Mouse (Mus musculus) spleen, adult 2 months (tissue): ENCODE results near the gene Glt1d1. TPM values are rescaled to one million over a fixed set of nuclear protein-coding genes. Genes with fewer than 3 reads are reported as not detected.

Source experiments
- DNase-seq, 2 experiments: peaks; one replicate each; pipeline versions ENCODE4 v3.0.0 to v3.0.0-alpha.2; 2012 to 2021; ENCODE audit warnings: low spot score in 2 of 2, low read depth in 1 of 2
- H3K27ac ChIP-seq: fragments of 200-500 bp; 2 replicates; pipeline ENCODE4 v1.5.1; 2012; ENCODE audit warnings: low read length, inconsistent platforms; ENCODE audit not compliant: insufficient read depth
- H3K27me3 ChIP-seq: fragments of 200-500 bp; 2 replicates; pipeline ENCODE4 v1.6.1; 2012; ENCODE audit warnings: mild to moderate bottlenecking, moderate library complexity, low read length, inconsistent platforms; ENCODE audit not compliant: control insufficient read depth, insufficient read depth
- H3K36me3 ChIP-seq: fragments of 200-500 bp; 2 replicates; pipeline ENCODE4 v1.6.1; 2012; ENCODE audit warnings: mild to moderate bottlenecking, low read length, inconsistent platforms; ENCODE audit not compliant: control insufficient read depth, insufficient read depth
- H3K4me1 ChIP-seq: fragments of 200-500 bp; 2 replicates; pipeline ENCODE4 v1.6.1; 2011; ENCODE audit warnings: inconsistent platforms; ENCODE audit not compliant: control insufficient read depth, insufficient read depth, insufficient read length
- H3K4me3 ChIP-seq: fragments of 200-500 bp; 2 replicates; pipeline ENCODE4 v1.5.1; 2011; ENCODE audit warnings: mild to moderate bottlenecking, inconsistent platforms; ENCODE audit not compliant: insufficient read depth, insufficient read length; ENCODE audit errors: extremely low read depth
- CTCF ChIP-seq: fragments of 200-500 bp; IDR thresholded peaks from 2 replicates; pipeline ENCODE4 v1.5.1; 2011; ENCODE audit warnings: mild to moderate bottlenecking, inconsistent platforms; ENCODE audit not compliant: insufficient read depth, insufficient read length, insufficient replicate concordance; ENCODE audit errors: extremely low read depth
- POLR2A ChIP-seq: fragments of 200-500 bp; IDR thresholded peaks from 2 replicates; pipeline ENCODE4 v1.6.1; 2011; ENCODE audit warnings: low read depth, low read length, inconsistent platforms
- WGBS: fragments of 180-500 bp; shearing (Covaris S2); methylation state at CpG from one replicate; pipeline ENCODE4 v1.1.7; 2018; 5-methylcytosine and 5-hydroxymethylcytosine counted together
- polyA plus RNA-seq: library from polyadenylated mRNA; depleted of rRNA; stranded (reverse); fragments of >200 nt; gene quantifications from 2 replicates; pipeline ENCODE4 v1.2.3, GENCODE M21; 2012

The Glt1d1 gene
- polyA plus RNA-seq, 1 experiment, result 0.12 TPM

DNA sequence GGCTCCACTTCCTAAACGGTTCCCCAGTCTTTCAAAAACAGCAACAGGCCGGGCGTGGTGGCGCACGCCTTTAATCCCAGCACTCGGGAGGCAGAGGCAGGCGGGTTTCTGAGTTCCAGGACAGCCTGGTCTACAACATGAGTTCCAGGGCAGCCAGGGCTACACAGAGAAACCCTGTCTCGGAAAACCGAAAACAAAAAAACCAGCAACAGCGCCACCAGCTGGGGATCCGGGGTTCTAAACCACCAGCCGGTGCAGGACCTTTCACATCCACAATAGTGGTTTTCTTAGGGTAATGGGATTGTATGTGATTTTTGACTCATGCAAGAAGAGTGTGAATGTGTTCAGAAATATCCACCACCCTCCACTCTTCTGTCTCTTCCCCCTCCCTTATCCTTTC lies 4.8 kb upstream of the Glt1d1 start:
- Histone ChIP-seq H3K4me3 (no peak overlapping the region), H3K36me3 (no peaks in the 10 kb centered on the region), H3K27ac (no peak overlapping the region), H3K27me3 (peaks cover 3% of the 10 kb centered on the region), H3K4me1 (peaks cover 18% of the 10 kb centered on the region)
- TF ChIP-seq CTCF, result no peak
- no peak for TF ChIP-seq POLR2A
- DNase-seq, result no peak
- WGBS, result 82% methylated on average over 12 of the region's 12 CpGs

- peaks cover 4% of the 10 kb centered on the region for H3K4me1 ChIP-seq
- H3K27ac ChIP-seq, result no peak overlapping the region
- H3K36me3 ChIP-seq, result no peaks in the 10 kb centered on the region
- WGBS, result 15% methylated on average over 5 of the region's 5 CpGs
- H3K27me3 ChIP-seq, result peaks cover 12% of the 10 kb centered on the region
- no peak for TF ChIP-seq POLR2A
- DNase-seq, result no peak
- H3K4me3 ChIP-seq, result no peak overlapping the region
Observed at GRCm38 (mm10) chr5:127631671-127632070, 391 bp upstream of the Glt1d1 start.

- peaks cover 12% of the 10 kb centered on the region for H3K27me3 ChIP-seq
- no peak overlapping the region for H3K27ac ChIP-seq
- WGBS, result 27% methylated on average over 4 of the region's 4 CpGs
- TF ChIP-seq POLR2A, result no peak
- no peak for TF ChIP-seq CTCF
- H3K4me3 ChIP-seq, result no peak overlapping the region
- no peak for DNase-seq
- no peaks in the 10 kb centered on the region for H3K36me3 ChIP-seq
- H3K4me1 ChIP-seq, result peaks cover 4% of the 10 kb centered on the region
Observed at GRCm38 (mm10) chr5:127633188-127633587, 1.1 kb downstream of the Glt1d1 start.

DNA sequence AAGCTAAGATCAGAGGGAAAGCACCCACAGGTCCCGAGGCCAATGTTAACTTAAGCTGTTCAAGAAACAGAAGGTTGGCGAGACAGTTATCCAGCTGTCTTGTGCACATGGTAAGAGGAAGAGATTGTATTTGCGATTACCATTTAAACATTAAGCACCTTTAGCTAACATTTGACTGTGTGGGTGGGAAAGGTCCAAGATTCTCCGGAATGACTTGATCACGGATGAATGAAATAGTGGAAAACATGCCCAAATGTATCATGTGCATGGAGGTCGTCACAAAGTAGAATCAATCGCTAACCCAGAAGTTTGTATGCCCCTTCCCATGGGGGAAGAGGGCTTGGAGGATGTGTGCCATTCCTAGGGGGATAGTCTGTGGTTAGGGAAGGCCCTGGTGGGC lies 1.6 kb downstream of the Glt1d1 start:
- Histone ChIP-seq H3K4me3 (no peak overlapping the region), H3K27ac (no peak overlapping the region), H3K27me3 (peaks cover 12% of the 10 kb centered on the region), H3K4me1 (peaks cover 4% of the 10 kb centered on the region), H3K36me3 (no peaks in the 10 kb centered on the region)
- WGBS, result 83% methylated on average over 7 of the region's 7 CpGs
- DNase-seq, result no peak
- TF ChIP-seq CTCF (no peak), POLR2A (no peak)

GRCm38 (mm10) chr5:127637622-127638021 lies 5.6 kb downstream of the Glt1d1 start:
- H3K27ac ChIP-seq, result no peak overlapping the region
- no peak for DNase-seq
- 77% methylated on average over 4 of the region's 4 CpGs for WGBS
- peaks cover 5% of the 10 kb centered on the region; the same call in 1 of the 2 replicates for H3K27me3 ChIP-seq
- TF ChIP-seq POLR2A (no peak), CTCF (no peak)
- H3K4me3 ChIP-seq, result no peak overlapping the region
- no peaks in the 10 kb centered on the region for H3K36me3 ChIP-seq
- no peaks in the 10 kb centered on the region for H3K4me1 ChIP-seq

DNA sequence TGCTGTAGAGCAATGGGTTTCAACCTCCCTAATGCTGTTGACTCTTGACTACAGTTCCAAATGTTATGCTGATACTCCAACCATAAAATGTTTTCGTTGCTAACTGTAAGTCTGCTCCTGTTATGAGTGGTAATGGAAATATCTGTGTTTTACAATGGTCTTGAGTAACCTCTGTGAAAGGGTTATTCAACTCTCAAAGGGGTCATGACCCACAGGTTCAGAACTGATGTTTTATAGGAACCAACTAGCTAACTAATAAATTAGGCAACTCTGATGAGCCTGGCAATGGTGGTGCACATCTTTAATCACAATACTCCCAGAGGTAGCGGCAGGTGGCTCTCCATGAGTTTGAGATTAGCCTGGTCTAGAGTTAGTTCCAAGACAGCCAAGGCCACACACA lies 6.1 kb downstream of the Glt1d1 start:
- H3K36me3 ChIP-seq, result no peaks in the 10 kb centered on the region
- 82% methylated on average over 2 of the region's 2 CpGs for WGBS
- TF ChIP-seq CTCF (no peak), POLR2A (no peak)
- no peak overlapping the region for H3K4me3 ChIP-seq
- 0 out of 2 replicates have a peak, but pooled peaks cover 3% of the 10 kb centered on the region for H3K27me3 ChIP-seq
- no peak for DNase-seq
- H3K4me1 ChIP-seq, result no peaks in the 10 kb centered on the region
- no peak overlapping the region for H3K27ac ChIP-seq

- no peak for TF ChIP-seq POLR2A
- no peak for TF ChIP-seq CTCF
- no peaks in the 10 kb centered on the region for H3K27me3 ChIP-seq
- whole genome bisulfite sequencing, result 91% methylated on average over 6 of the region's 6 CpGs
- no peak overlapping the region for H3K4me3 ChIP-seq
- no peaks in the 10 kb centered on the region for H3K4me1 ChIP-seq
- H3K27ac ChIP-seq, result no peak overlapping the region
- no peaks in the 10 kb centered on the region for H3K36me3 ChIP-seq
- no peak for DNase-seq
Observed at GRCm38 (mm10) chr5:127639067-127639605, 7.1 kb downstream of the Glt1d1 start.
